Mouse (Mus musculus) mouse embryonic stem cell (cell line): ENCODE results near the gene Dnajc22.

Experiments used
- in situ Hi-C, 2 experiments: fragments of 300-500 bp; cut with MboI; formaldehyde crosslinking; loops; 1 replicate in 1 of 2; 3 replicates in 1 of 2; pipeline ENCODE4 v1.14.3; 2019 to 2020; ENCODE audit warnings: low sequenced_read_pairs in 2 of 2, low pct_unique_long_range_greater_than_20kb in 1 of 2, mixed read lengths in 1 of 2; ENCODE audit not compliant: unreplicated experiment in 1 of 2

Gene Dnajc22

GRCm38 (mm10) chr15:99150516-99150915 is 57.5 kb downstream of the Dnajc22 start:
- in situ Hi-C loops = no loop called here

- in situ Hi-C loops = no loop called here
Measured at GRCm38 (mm10) chr15:99151324-99151723, 58.4 kb downstream of the Dnajc22 start.

GRCm38 (mm10) chr15:99153466-99153865 is 60.5 kb downstream of the Dnajc22 start:
- in situ Hi-C loops = no loop called here
